Mouse (Mus musculus) E14TG2a.4 (cell line): Measurements from ENCODE around the gene Nrip1.
A peak's percentile ranks its signal among the peaks of the same experiment; 100 is the strongest.

Experiments
- H3K27me3 ChIP-seq: 2 replicates; pipeline ENCODE4 v1.6.1; 2014; ENCODE audit warnings: low read length, control low read depth; ENCODE audit not compliant: insufficient read depth
- H3K36me3 ChIP-seq: 2 replicates; pipeline ENCODE4 v1.6.1; 2014; ENCODE audit warnings: low read length, control low read depth; ENCODE audit not compliant: insufficient read depth
- H3K4me1 ChIP-seq: replicated peaks from 2 replicates; pipeline ENCODE4 v1.6.1; 2014; ENCODE audit warnings: low read depth, low read length, control low read depth
- H3K4me3 ChIP-seq: replicated peaks from 2 replicates; pipeline ENCODE4 v1.5.1; 2014; ENCODE audit warnings: mild to moderate bottlenecking, low read length
- H3K9me3 ChIP-seq: 2 replicates; pipeline ENCODE4 v1.6.1; 2014; ENCODE audit warnings: low read length, control low read depth
- CTCF ChIP-seq: conservative IDR thresholded peaks from 2 replicates; pipeline ENCODE4 v1.5.1; 2014; ENCODE audit warnings: low read length
- NANOG ChIP-seq: IDR thresholded peaks from 2 replicates; pipeline ENCODE4 v1.6.1; 2014; ENCODE audit warnings: borderline replicate concordance, low read length, mixed read lengths
- POU5F1 ChIP-seq: IDR thresholded peaks from 2 replicates; pipeline ENCODE4 v1.6.1; 2014; ENCODE audit warnings: low read length, borderline replicate concordance

Nrip1 gene

GRCm38 (mm10) chr16:76369236-76369635 is 4.4 kb downstream of the Nrip1 start:
- Histone ChIP-seq H3K9me3 (no peaks in the 10 kb centered on the region), H3K4me1 (peaks cover 27% of the 10 kb centered on the region), H3K27me3 (peaks cover 31% of the 10 kb centered on the region), H3K36me3 (no peaks in the 10 kb centered on the region), H3K4me3 (no peak overlapping the region)
- TF ChIP-seq POU5F1, result no peak
- no peak for TF ChIP-seq NANOG
- TF ChIP-seq CTCF, result no peak

- Histone ChIP-seq H3K9me3 (no peaks in the 10 kb centered on the region), H3K36me3 (no peaks in the 10 kb centered on the region), H3K4me1 (peaks cover 27% of the 10 kb centered on the region), H3K27me3 (peaks cover 22% of the 10 kb centered on the region), H3K4me3 (peak overlapping the region; percentile 5; the same call in 1 of the 2 replicates)
- TF ChIP-seq CTCF (no peak), POU5F1 (no peak), NANOG (no peak)
Observed at GRCm38 (mm10) chr16:76367261-76367908, 6.2 kb downstream of the Nrip1 start.

GRCm38 (mm10) chr16:76365790-76366406 is 7.7 kb downstream of the Nrip1 start:
- H3K9me3 ChIP-seq, result no peaks in the 10 kb centered on the region
- peaks cover 10% of the 10 kb centered on the region for H3K27me3 ChIP-seq
- TF ChIP-seq POU5F1 (no peak), CTCF (no peak), NANOG (no peak)
- H3K4me3 ChIP-seq, result no peak overlapping the region
- H3K36me3 ChIP-seq, result no peaks in the 10 kb centered on the region
- peaks cover 19% of the 10 kb centered on the region for H3K4me1 ChIP-seq

GRCm38 (mm10) chr16:76365237-76365636 is 8.4 kb downstream of the Nrip1 start:
- TF ChIP-seq NANOG (no peak), POU5F1 (no peak), CTCF (no peak)
- Histone ChIP-seq H3K4me1 (peaks cover 19% of the 10 kb centered on the region), H3K4me3 (no peak overlapping the region), H3K36me3 (no peaks in the 10 kb centered on the region), H3K9me3 (no peaks in the 10 kb centered on the region), H3K27me3 (0 out of 2 replicates have a peak, but pooled peaks cover 5% of the 10 kb centered on the region)

- H3K9me3 ChIP-seq, result no peaks in the 10 kb centered on the region
- no peaks in the 10 kb centered on the region for H3K27me3 ChIP-seq
- H3K4me1 ChIP-seq, result peaks cover 19% of the 10 kb centered on the region
- no peak overlapping the region for H3K4me3 ChIP-seq
- TF ChIP-seq CTCF, result no peak
- no peak for TF ChIP-seq POU5F1
- TF ChIP-seq NANOG, result no peak
- H3K36me3 ChIP-seq, result no peaks in the 10 kb centered on the region
Observed at GRCm38 (mm10) chr16:76363641-76364040, 10.0 kb downstream of the Nrip1 start.

GRCm38 (mm10) chr16:76362982-76363381 is 10.6 kb downstream of the Nrip1 start:
- no peaks in the 10 kb centered on the region for H3K27me3 ChIP-seq
- no peaks in the 10 kb centered on the region for H3K9me3 ChIP-seq
- H3K4me1 ChIP-seq, result peaks cover 25% of the 10 kb centered on the region
- TF ChIP-seq CTCF, result no peak
- TF ChIP-seq POU5F1, result no peak
- TF ChIP-seq NANOG, result no peak
- H3K36me3 ChIP-seq, result no peaks in the 10 kb centered on the region
- no peak overlapping the region for H3K4me3 ChIP-seq

- TF ChIP-seq CTCF (no peak), POU5F1 (no peak), NANOG (no peak)
- H3K9me3 ChIP-seq, result no peaks in the 10 kb centered on the region
Observed at GRCm38 (mm10) chr16:76360441-76360840, 13.2 kb downstream of the Nrip1 start.

GRCm38 (mm10) chr16:76358757-76359156 is 14.9 kb downstream of the Nrip1 start:
- H3K4me3 ChIP-seq, result no peak overlapping the region
- no peaks in the 10 kb centered on the region for H3K27me3 ChIP-seq
- H3K9me3 ChIP-seq, result no peaks in the 10 kb centered on the region
- TF ChIP-seq POU5F1 (no peak), CTCF (no peak), NANOG (no peak)
- peaks cover 18% of the 10 kb centered on the region for H3K4me1 ChIP-seq
- no peaks in the 10 kb centered on the region for H3K36me3 ChIP-seq

More at GRCm38 (mm10) chr16:76360441-76360840, 13.2 kb downstream of the Nrip1 start:
- Histone ChIP-seq H3K4me3 (no peak overlapping the region), H3K4me1 (peaks cover 15% of the 10 kb centered on the region), H3K27me3 (no peaks in the 10 kb centered on the region), H3K36me3 (no peaks in the 10 kb centered on the region)
